Mouse (Mus musculus) midbrain, embryonic 11.5 days (tissue): ENCODE results near the gene Wdr25. TPM values are rescaled to one million over a fixed set of nuclear protein-coding genes. Genes with fewer than 3 reads are reported as not detected.

Source experiments
- ATAC-seq: fragments of 200-750 bp; cut with Nextera tagmentation; 2 replicates; pipeline ENCODE4 v1.8.0; 2017; ENCODE audit warnings: moderate TSS enrichment, moderate library complexity; ENCODE audit not compliant: low FRiP score
- DNase-seq: peaks from one replicate; pipeline ENCODE4 v3.0.0; 2015; ENCODE audit warnings: low spot score; ENCODE audit errors: missing footprints
- H3K27ac ChIP-seq: fragments of 300-500 bp; sonication (generic); 2 replicates; pipeline ENCODE4 v1.5.1; 2014; ENCODE audit warnings: low read depth, low read length
- H3K27me3 ChIP-seq: fragments of 300-500 bp; sonication (generic); 2 replicates; pipeline ENCODE4 v1.6.1; 2014; ENCODE audit warnings: mild to moderate bottlenecking, low read length, moderate library complexity, mixed read lengths; ENCODE audit not compliant: control insufficient read depth, insufficient read depth
- H3K36me3 ChIP-seq: fragments of 300-500 bp; sonication (generic); 2 replicates; pipeline ENCODE4 v1.6.1; 2014; ENCODE audit warnings: mild to moderate bottlenecking, low read length, moderate library complexity, mixed read lengths; ENCODE audit not compliant: control insufficient read depth, insufficient read depth
- H3K4me1 ChIP-seq: fragments of 300-500 bp; sonication (generic); 2 replicates; pipeline ENCODE4 v1.6.1; 2014; ENCODE audit warnings: low read length; ENCODE audit not compliant: control insufficient read depth, insufficient read depth
- H3K4me2 ChIP-seq: fragments of 300-500 bp; sonication (generic); 2 replicates; pipeline ENCODE4 v1.6.1; 2014; ENCODE audit warnings: mild to moderate bottlenecking, moderate library complexity
- H3K4me3 ChIP-seq: fragments of 300-500 bp; sonication (generic); 2 replicates; pipeline ENCODE4 v1.5.1; 2014; ENCODE audit warnings: low read depth, low read length
- H3K9ac ChIP-seq: fragments of 300-500 bp; sonication (generic); 2 replicates; pipeline ENCODE4 v1.6.1; 2014; ENCODE audit warnings: low read length
- H3K9me3 ChIP-seq: fragments of 300-500 bp; sonication (generic); 2 replicates; pipeline ENCODE4 v1.6.1; 2016; ENCODE audit warnings: low read length; ENCODE audit not compliant: control insufficient read depth
- WGBS: fragments of 180-500 bp; shearing (Covaris S2); extraction: QIAGEN DNeasy Blood & Tissue Kit; methylation state at CpG from one replicate; pipeline ENCODE4 v1.1.7; 2014; 5-methylcytosine and 5-hydroxymethylcytosine counted together
- polyA plus RNA-seq: library from polyadenylated mRNA; unstranded; fragments of >200 nt; fragmentation: Nextera tagmentation; extraction: Ambion mirVana; gene quantifications from 2 replicates; pipeline ENCODE4 v1.2.1, GENCODE M21; 2014

Wdr25 gene
- polyA plus RNA-seq, 1 experiment from 2014 or later: 4.7 TPM

GRCm38 (mm10) chr12:108954456-108954855 is 61.0 kb downstream of the Wdr25 start:
- WGBS: 54% methylated on average over 2 of the region's 2 CpGs
- Histone ChIP-seq H3K36me3 (no peaks in the 10 kb centered on the region), H3K27me3 (no peaks in the 10 kb centered on the region), H3K9me3 (no peaks in the 10 kb centered on the region), H3K4me2 (no peak overlapping the region), H3K9ac (no peak overlapping the region), H3K27ac (no peak overlapping the region), H3K4me1 (peaks cover 18% of the 10 kb centered on the region), H3K4me3 (no peak overlapping the region)
- no peak for ATAC-seq
- DNase-seq: no peak

- DNase-seq: peak; percentile 82
- WGBS: 58% methylated on average over 7 of the region's 7 CpGs
- Histone ChIP-seq H3K9me3 (no peaks in the 10 kb centered on the region), H3K4me3 (no peak overlapping the region), H3K27ac (no peak overlapping the region), H3K36me3 (no peaks in the 10 kb centered on the region), H3K4me1 (peaks cover 27% of the 10 kb centered on the region), H3K4me2 (peak overlapping the region; percentile 37), H3K27me3 (no peaks in the 10 kb centered on the region), H3K9ac (no peak overlapping the region)
- ATAC-seq: no peak
Measured at GRCm38 (mm10) chr12:108958483-108958882, 65.1 kb downstream of the Wdr25 start.

- Histone ChIP-seq H3K4me2 (peak overlapping the region; percentile 37), H3K27ac (peak overlapping the region; percentile 37; the same call in 1 of the 2 replicates), H3K4me1 (peaks cover 20% of the 10 kb centered on the region), H3K9me3 (no peaks in the 10 kb centered on the region), H3K4me3 (peak overlapping the region; percentile 20; the same call in 1 of the 2 replicates), H3K27me3 (no peaks in the 10 kb centered on the region), H3K9ac (peak overlapping the region; percentile 10), H3K36me3 (no peaks in the 10 kb centered on the region)
- peak; percentile 78 for ATAC-seq
- 3% methylated on average over 23 of the region's 23 CpGs for WGBS
- peak; percentile 93 for DNase-seq
Measured at GRCm38 (mm10) chr12:108958991-108959638, 65.7 kb downstream of the Wdr25 start.

- WGBS: 18% methylated on average over 12 of the region's 12 CpGs
- Histone ChIP-seq H3K36me3 (no peaks in the 10 kb centered on the region), H3K9ac (peak overlapping the region; percentile 10), H3K4me1 (peaks cover 19% of the 10 kb centered on the region), H3K9me3 (no peaks in the 10 kb centered on the region), H3K27me3 (no peaks in the 10 kb centered on the region), H3K27ac (no peak overlapping the region; the same call in 1 of the 2 replicates), H3K4me2 (peak overlapping the region; percentile 37), H3K4me3 (peak overlapping the region; percentile 20; the same call in 1 of the 2 replicates)
- ATAC-seq (peak; percentile 43), DNase-seq (peak; percentile 87)
Measured at GRCm38 (mm10) chr12:108959639-108960219, 66.3 kb downstream of the Wdr25 start.

- no peaks in the 10 kb centered on the region for H3K36me3 ChIP-seq
- no peak for DNase-seq
- 69% methylated on average over 10 of the region's 10 CpGs for WGBS
- no peaks in the 10 kb centered on the region for H3K27me3 ChIP-seq
- H3K4me2 ChIP-seq: no peak overlapping the region
- no peak overlapping the region for H3K9ac ChIP-seq
- no peak overlapping the region for H3K4me3 ChIP-seq
- H3K9me3 ChIP-seq: no peaks in the 10 kb centered on the region
- ATAC-seq: no peak
- H3K4me1 ChIP-seq: peaks cover 19% of the 10 kb centered on the region
- H3K27ac ChIP-seq: no peak overlapping the region
Measured at GRCm38 (mm10) chr12:108960225-108960624, 66.8 kb downstream of the Wdr25 start.

- no peak overlapping the region for H3K9ac ChIP-seq
- no peak overlapping the region for H3K4me2 ChIP-seq
- no peak overlapping the region for H3K4me3 ChIP-seq
- DNase-seq: no peak
- no peaks in the 10 kb centered on the region for H3K27me3 ChIP-seq
- H3K36me3 ChIP-seq: no peaks in the 10 kb centered on the region
- no peak overlapping the region for H3K27ac ChIP-seq
- H3K9me3 ChIP-seq: no peaks in the 10 kb centered on the region
- H3K4me1 ChIP-seq: no peaks in the 10 kb centered on the region
- WGBS: 80% methylated on average over 4 of the region's 4 CpGs
- ATAC-seq: no peak
Measured at GRCm38 (mm10) chr12:108967631-108968030, 74.2 kb downstream of the Wdr25 start.

GRCm38 (mm10) chr12:108968031-108968430 is 74.6 kb downstream of the Wdr25 start:
- DNase-seq (no peak), ATAC-seq (no peak)
- no peaks in the 10 kb centered on the region for H3K9me3 ChIP-seq
- no peak overlapping the region for H3K27ac ChIP-seq
- H3K9ac ChIP-seq: no peak overlapping the region
- no peak overlapping the region for H3K4me2 ChIP-seq
- H3K4me1 ChIP-seq: no peaks in the 10 kb centered on the region
- WGBS: 84% methylated on average over 10 of the region's 10 CpGs
- no peaks in the 10 kb centered on the region for H3K27me3 ChIP-seq
- H3K36me3 ChIP-seq: no peaks in the 10 kb centered on the region
- H3K4me3 ChIP-seq: no peak overlapping the region

GRCm38 (mm10) chr12:108971446-108971845 is 78.0 kb downstream of the Wdr25 start:
- Histone ChIP-seq H3K4me2 (no peak overlapping the region), H3K4me1 (no peaks in the 10 kb centered on the region), H3K27me3 (no peaks in the 10 kb centered on the region), H3K27ac (no peak overlapping the region), H3K9ac (no peak overlapping the region), H3K9me3 (no peaks in the 10 kb centered on the region), H3K4me3 (no peak overlapping the region), H3K36me3 (no peaks in the 10 kb centered on the region)
- DNase-seq: peak; percentile 23
- WGBS: 89% methylated on average over 9 of the region's 9 CpGs
- no peak for ATAC-seq

GRCm38 (mm10) chr12:108972234-108972633 is 78.8 kb downstream of the Wdr25 start:
- no peak for ATAC-seq
- Histone ChIP-seq H3K27ac (no peak overlapping the region), H3K4me3 (no peak overlapping the region), H3K4me1 (no peaks in the 10 kb centered on the region), H3K9me3 (no peaks in the 10 kb centered on the region), H3K9ac (no peak overlapping the region), H3K36me3 (no peaks in the 10 kb centered on the region), H3K4me2 (no peak overlapping the region), H3K27me3 (no peaks in the 10 kb centered on the region)
- no peak for DNase-seq
- WGBS: 92% methylated on average over 14 of the region's 14 CpGs
